Mouse (Mus musculus) heart, postnatal 0 days (tissue): ENCODE results near the gene Lrrc42. TPM values are rescaled to one million over a fixed set of nuclear protein-coding genes. Genes with fewer than 3 reads are reported as not detected.
A peak's percentile ranks its signal among the peaks of the same experiment; 100 is the strongest.

Source experiments
- ATAC-seq: fragments of 200-750 bp; cut with Nextera tagmentation; 2 replicates; pipeline ENCODE4 v1.8.0; 2017; ENCODE audit warnings: low read depth, moderate number of reproducible peaks, moderate library complexity; ENCODE audit not compliant: insufficient read depth
- DNase-seq: peaks from one replicate; pipeline ENCODE4 v3.0.0-alpha.2; 2016; ENCODE audit warnings: low spot score
- H3K27ac ChIP-seq: fragments of 300-500 bp; sonication (generic); 2 replicates; pipeline ENCODE4 v1.5.1; 2014; ENCODE audit warnings: low read depth, mild to moderate bottlenecking
- H3K27me3 ChIP-seq: fragments of 300-500 bp; sonication (generic); 2 replicates; pipeline ENCODE4 v1.6.1; 2014; ENCODE audit warnings: low read length, mixed read lengths; ENCODE audit not compliant: control insufficient read depth, insufficient read depth
- H3K36me3 ChIP-seq: fragments of 300-500 bp; sonication (generic); replicated peaks from 2 replicates; pipeline ENCODE4 v1.6.1; 2014; ENCODE audit warnings: low read length, mixed read lengths; ENCODE audit not compliant: control insufficient read depth, insufficient read depth
- H3K4me1 ChIP-seq: fragments of 300-500 bp; sonication (generic); 2 replicates; pipeline ENCODE4 v1.6.1; 2014; ENCODE audit warnings: antibody characterized with exemption; ENCODE audit not compliant: control insufficient read depth, insufficient read depth
- H3K4me2 ChIP-seq: fragments of 300-500 bp; sonication (generic); 2 replicates; pipeline ENCODE4 v1.6.1; 2014; ENCODE audit warnings: low read depth, mild to moderate bottlenecking, low read length, moderate library complexity
- H3K4me3 ChIP-seq: fragments of 300-500 bp; sonication (generic); 2 replicates; pipeline ENCODE4 v1.5.1; 2014; ENCODE audit warnings: low read depth, low read length
- H3K9ac ChIP-seq: fragments of 300-500 bp; sonication (generic); replicated peaks from 2 replicates; pipeline ENCODE4 v1.6.1; 2014; ENCODE audit warnings: low read depth, low read length, mixed read lengths
- H3K9me3 ChIP-seq: fragments of 300-500 bp; sonication (generic); replicated peaks from 2 replicates; pipeline ENCODE4 v1.6.1; 2016; ENCODE audit warnings: low read length; ENCODE audit not compliant: control insufficient read depth
- CTCF ChIP-seq: IDR thresholded peaks from 2 replicates; pipeline ENCODE4 v1.5.1; 2016; ENCODE audit warnings: antibody characterized with exemption, control low read depth, low read depth
- EP300 ChIP-seq: IDR thresholded peaks from 2 replicates; pipeline ENCODE4 v1.6.1; 2016; ENCODE audit warnings: antibody characterized with exemption, low read depth
- WGBS: fragments of 180-500 bp; shearing (Covaris S2); extraction: QIAGEN DNeasy Blood & Tissue Kit; methylation state at CpG from one replicate; pipeline ENCODE4 v1.1.7; 2014; 5-methylcytosine and 5-hydroxymethylcytosine counted together
- polyA plus RNA-seq: library from polyadenylated mRNA; unstranded; fragments of >200 nt; fragmentation: Nextera tagmentation; extraction: Ambion mirVana; gene quantifications from 2 replicates; pipeline ENCODE4 v1.2.1, GENCODE M21; 2015
- total RNA-seq: library from RNA; depleted of rRNA; stranded (reverse); fragments of >200 nt; gene quantifications from 2 replicates; pipeline ENCODE4 v1.2.3, GENCODE M21; 2014; ENCODE audit warnings: low replicate concordance; rRNA removed

Gene Lrrc42
- total RNA-seq: 0.53 and 4.4 TPM in 2 replicates
- 22.6 and 23.6 TPM in 2 replicates for polyA plus RNA-seq

DNA sequence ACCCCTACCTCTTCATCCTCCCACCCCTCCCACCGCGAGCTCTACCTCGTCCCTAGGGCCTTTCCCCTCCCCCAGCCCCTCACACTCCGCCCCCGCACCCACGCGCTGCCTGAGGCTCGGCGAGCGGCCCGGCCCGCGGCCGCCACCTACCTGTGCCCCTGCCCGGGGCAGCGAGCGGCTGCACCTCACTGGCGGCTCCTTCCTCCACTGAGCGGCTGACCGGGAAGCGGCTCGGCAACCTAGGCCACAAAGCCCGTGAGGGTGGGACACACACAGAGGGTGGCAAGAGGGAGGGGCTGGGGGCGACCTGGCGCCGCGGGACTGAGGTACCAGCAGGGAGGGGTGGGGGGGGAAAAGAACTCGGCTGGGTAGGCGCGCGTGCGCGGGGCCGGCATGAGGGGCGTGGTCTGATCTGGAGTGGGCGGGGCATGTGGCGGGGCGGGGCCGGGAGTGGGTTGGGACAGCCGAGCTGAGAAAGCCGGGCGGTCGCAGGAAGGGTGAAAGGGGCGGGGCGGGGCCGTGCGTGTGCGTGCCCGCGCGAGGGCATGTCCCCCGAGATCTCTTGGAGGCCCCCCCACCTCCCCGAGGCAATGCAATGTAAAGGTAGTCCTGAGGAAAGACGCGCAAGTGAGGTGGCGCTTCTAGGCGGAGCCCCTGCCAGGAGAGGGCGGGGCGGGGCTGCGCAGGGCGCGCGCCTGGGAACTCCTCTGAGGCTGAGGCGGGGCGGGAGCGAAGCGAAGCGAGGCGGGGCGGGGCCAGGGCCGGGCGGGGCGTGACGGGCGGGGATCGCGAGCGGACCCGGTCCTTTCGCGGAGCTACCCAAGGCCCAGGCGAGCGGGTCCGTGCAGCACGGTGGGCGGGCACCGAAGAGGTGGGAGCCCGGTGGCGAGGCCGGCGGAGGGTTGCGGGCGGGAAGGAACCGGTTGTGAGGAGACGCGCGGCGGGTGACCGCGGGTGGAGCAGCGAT is at the start of gene Lrrc42, which contains the start of gene Hspb11:
Gene Lrrc42 (minus strand): TSS at position 408 of the 967 bp plus-strand sequence.
Gene Hspb11 (plus strand): TSS at position 469 of the 967 bp plus-strand sequence.
- H3K4me1 ChIP-seq: peaks cover 14% of the 10 kb centered on the region
- ATAC-seq: peak; percentile 97
- peak within 1 kb of the TSS; percentile 76 for H3K9ac ChIP-seq
- H3K4me3 ChIP-seq: peak within 1 kb of the TSS; percentile 83
- no peaks in the 10 kb centered on the region for H3K9me3 ChIP-seq
- no peaks in the 10 kb centered on the region for H3K27me3 ChIP-seq
- peak within 1 kb of the TSS; percentile 82 for H3K27ac ChIP-seq
- peak; percentile 97 for DNase-seq
- under 1% methylated on average over 75 of the region's 101 CpGs for WGBS
- TF ChIP-seq EP300 (no peak), CTCF (peak; percentile 26; the same call in 1 of the 2 replicates)
- no peaks in the 10 kb centered on the region for H3K36me3 ChIP-seq
- H3K4me2 ChIP-seq: peak within 1 kb of the TSS; percentile 97

DNA sequence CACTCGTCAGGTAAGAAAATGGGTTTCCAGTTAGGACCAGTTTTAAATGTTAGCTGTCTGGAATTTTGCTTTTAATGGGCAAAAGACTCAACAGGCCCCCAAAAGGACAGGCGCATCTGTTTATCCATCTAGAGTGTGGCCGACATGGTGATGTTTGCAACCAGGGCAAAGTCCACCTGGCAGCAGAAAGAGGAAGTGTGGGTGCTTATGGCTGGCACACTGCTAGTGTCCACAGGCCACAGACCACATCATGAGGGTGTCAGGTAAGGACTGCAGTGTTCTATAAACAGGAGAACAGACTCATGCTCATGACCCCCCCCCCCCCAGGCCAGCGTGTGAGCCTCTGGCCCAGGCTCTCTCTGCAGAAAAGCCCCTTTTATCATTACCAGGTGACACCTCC is 49.5 kb upstream of the Lrrc42 start:
- Histone ChIP-seq H3K4me3 (no peak overlapping the region), H3K4me2 (no peak overlapping the region), H3K4me1 (no peaks in the 10 kb centered on the region), H3K36me3 (no peaks in the 10 kb centered on the region), H3K9me3 (no peaks in the 10 kb centered on the region), H3K9ac (no peak overlapping the region), H3K27ac (no peak overlapping the region), H3K27me3 (no peaks in the 10 kb centered on the region)
- 73% methylated on average over 4 of the region's 4 CpGs for WGBS
- ATAC-seq (no peak), DNase-seq (no peak)
- TF ChIP-seq EP300: no peak
- TF ChIP-seq CTCF: no peak

DNA sequence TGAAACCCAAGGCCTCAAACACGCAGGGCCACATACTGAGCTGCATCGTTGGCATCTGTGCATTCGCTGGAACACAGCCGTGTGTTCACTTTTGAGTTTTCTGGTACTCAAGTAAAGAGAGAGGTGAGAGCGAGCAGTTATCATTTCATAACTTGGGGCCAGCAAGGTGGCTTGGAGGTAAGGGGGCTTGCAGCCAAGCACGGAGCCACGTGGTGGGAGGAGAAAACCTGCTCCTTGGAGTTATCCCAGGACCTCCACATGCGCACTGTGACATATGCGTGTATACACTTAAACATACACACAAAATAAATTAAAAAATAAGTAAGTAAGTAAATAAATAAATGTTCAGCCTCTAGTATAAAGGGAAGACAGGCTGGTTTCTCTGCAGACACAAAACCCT is 48.9 kb upstream of the Lrrc42 start:
- ATAC-seq: no peak
- no peak for TF ChIP-seq CTCF
- TF ChIP-seq EP300: no peak
- Histone ChIP-seq H3K4me2 (no peak overlapping the region), H3K4me3 (no peak overlapping the region), H3K27ac (no peak overlapping the region), H3K27me3 (no peaks in the 10 kb centered on the region), H3K36me3 (no peaks in the 10 kb centered on the region), H3K4me1 (no peaks in the 10 kb centered on the region), H3K9me3 (no peaks in the 10 kb centered on the region), H3K9ac (no peak overlapping the region)
- DNase-seq: no peak
- 85% methylated on average over 9 of the region's 9 CpGs for WGBS

DNA sequence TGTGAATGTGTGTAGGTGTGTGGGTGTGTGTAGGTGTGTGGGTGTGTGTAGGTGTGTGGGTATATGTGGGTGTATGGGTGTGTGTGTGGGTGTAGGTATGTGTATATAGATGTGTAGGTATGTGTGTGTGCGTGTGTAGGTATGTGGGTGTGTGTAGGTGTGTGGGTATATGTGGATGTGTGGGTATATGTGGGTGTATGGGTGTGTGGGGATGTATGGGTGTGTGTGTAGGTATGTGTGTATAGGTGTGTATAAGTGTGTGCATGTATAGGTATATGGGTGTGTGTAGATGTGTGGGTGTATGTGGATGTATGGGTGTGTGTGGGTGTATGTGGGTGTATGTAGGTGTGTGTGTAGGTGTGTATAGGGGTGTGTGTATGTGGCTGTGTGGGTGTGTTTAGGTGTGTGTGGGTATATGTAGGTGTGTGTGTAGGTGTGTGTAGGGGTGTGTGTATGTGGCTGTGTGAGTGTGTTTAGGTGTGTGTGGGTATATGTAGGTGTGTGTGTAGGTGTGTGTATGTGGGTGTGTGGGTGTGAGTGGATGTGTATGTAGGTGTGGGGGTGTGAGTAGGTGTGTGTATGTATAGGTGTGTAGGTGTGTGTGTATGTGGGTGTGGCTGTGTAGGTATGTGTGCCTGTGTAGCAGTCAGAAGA is 47.7 kb upstream of the Lrrc42 start:
- WGBS: 96% methylated on average over 1 of the region's 1 CpGs
- TF ChIP-seq CTCF (no peak), EP300 (no peak)
- no peak overlapping the region for H3K4me2 ChIP-seq
- no peaks in the 10 kb centered on the region for H3K4me1 ChIP-seq
- H3K9ac ChIP-seq: no peak overlapping the region
- DNase-seq (no peak), ATAC-seq (no peak)
- no peak overlapping the region for H3K4me3 ChIP-seq
- no peaks in the 10 kb centered on the region for H3K27me3 ChIP-seq
- H3K27ac ChIP-seq: no peak overlapping the region
- H3K9me3 ChIP-seq: no peaks in the 10 kb centered on the region
- no peaks in the 10 kb centered on the region for H3K36me3 ChIP-seq

DNA sequence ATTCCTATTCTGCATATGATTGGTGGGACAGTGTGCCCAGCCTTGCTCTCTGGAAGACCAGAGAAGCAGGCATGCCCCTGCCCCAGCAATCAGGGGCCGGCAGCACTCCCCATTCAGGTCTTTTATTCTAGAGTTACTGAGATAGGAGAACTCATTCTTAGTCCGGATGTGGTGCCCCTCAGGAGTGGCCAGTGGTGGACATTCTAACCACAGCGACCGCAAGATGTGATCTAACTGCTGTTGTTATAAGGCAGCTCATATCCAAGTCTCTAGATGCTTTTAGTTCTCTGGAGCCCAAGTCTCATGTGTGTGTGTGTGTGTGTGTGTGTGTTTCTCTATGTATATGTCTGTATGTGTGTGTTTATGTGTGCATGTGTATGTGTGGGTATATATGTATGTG is 47.0 kb upstream of the Lrrc42 start:
- Histone ChIP-seq H3K9ac (no peak overlapping the region), H3K9me3 (no peaks in the 10 kb centered on the region), H3K4me2 (no peak overlapping the region), H3K27me3 (no peaks in the 10 kb centered on the region), H3K4me1 (no peaks in the 10 kb centered on the region), H3K27ac (no peak overlapping the region), H3K36me3 (no peaks in the 10 kb centered on the region), H3K4me3 (no peak overlapping the region)
- ATAC-seq (no peak), DNase-seq (no peak)
- TF ChIP-seq EP300: no peak
- TF ChIP-seq CTCF: no peak
- 71% methylated on average over 4 of the region's 4 CpGs for WGBS
